Mouse (Mus musculus) heart, adult 2 months (tissue): ENCODE results near the gene Brd7.

Source experiments
- CTCF ChIP-seq: fragments of 200-600 bp; IDR thresholded peaks from 2 replicates; pipeline ENCODE4 v1.8.1; 2022; ENCODE audit warnings: antibody characterized with exemption, mild to moderate bottlenecking, moderate library complexity
- EP300 ChIP-seq: fragments of 200-500 bp; IDR thresholded peaks from 2 replicates; pipeline ENCODE4 v1.6.1; 2011; ENCODE audit warnings: low read depth, low read length, control low read depth; ENCODE audit not compliant: insufficient read depth
- POLR2A ChIP-seq: fragments of 200-500 bp; IDR thresholded peaks from 2 replicates; pipeline ENCODE4 v1.6.1; 2011; ENCODE audit warnings: mild to moderate bottlenecking, low read depth, low read length, control low read depth; ENCODE audit not compliant: insufficient read depth

DNA sequence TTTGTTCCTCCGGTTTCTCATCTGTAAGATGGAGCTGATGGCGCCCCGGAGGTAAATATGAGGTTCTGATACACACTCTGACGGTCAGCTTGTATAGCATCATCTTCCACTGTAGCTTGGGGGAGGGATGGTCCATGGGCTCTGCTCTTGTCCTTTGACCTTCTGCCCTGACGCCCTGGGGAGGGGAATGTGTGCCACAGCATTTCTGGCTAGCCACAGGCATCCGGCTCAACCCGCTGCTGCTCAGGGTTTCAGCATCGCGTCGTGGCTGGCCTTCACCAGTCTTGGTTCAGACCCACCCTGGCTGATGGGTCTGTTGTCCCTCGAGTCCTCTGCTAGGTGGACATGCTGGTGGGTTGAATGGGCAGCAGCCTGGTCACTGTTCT, 70.7 kb downstream of the Brd7 start:
- TF ChIP-seq CTCF (no peak), EP300 (no peak), POLR2A (no peak)
